Mouse (Mus musculus): ENCODE measurements around the gene Gas2l3.

DNA sequence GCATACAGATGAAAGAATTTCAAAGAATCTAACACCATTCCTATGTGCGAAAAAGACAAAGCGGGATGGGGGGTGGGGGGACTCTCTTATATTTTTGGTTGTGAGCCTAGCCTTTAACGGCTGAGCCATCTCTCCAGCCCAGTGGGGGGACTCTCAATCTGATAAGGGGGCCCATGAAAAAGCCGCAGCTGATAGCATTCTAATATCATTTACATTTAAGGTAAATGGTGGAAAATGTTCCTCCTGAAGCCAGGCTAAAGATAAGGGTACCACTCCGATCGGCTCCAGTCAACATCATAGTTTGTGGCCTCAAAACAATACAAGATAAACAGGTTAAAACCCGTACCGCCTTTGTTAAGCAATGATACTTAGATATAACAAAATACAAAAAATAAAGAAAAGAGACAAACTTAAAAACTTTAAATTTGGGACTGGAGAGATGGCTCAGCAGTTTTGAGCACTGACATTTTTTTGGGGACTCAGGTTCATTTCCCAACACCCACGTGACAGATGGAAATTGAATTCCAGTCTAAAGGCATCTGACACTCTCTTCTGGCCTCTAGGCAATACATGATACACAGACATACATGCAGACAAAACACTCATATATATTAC is 20.5 kb downstream of the Gas2l3 start:
- no peak for TF ChIP-seq GATA1 (IDR thresholded peaks at IDR 0.05; ENCODE audit: low read length)
- TF ChIP-seq TAL1 (IDR thresholded peaks at IDR 0.05; ENCODE audit: low read length): no peak

Measured in erythroblast, embryonic 14.5 days (primary cell).